Mouse (Mus musculus): ENCODE data around the gene Prelid1.

Prelid1 gene

DNA sequence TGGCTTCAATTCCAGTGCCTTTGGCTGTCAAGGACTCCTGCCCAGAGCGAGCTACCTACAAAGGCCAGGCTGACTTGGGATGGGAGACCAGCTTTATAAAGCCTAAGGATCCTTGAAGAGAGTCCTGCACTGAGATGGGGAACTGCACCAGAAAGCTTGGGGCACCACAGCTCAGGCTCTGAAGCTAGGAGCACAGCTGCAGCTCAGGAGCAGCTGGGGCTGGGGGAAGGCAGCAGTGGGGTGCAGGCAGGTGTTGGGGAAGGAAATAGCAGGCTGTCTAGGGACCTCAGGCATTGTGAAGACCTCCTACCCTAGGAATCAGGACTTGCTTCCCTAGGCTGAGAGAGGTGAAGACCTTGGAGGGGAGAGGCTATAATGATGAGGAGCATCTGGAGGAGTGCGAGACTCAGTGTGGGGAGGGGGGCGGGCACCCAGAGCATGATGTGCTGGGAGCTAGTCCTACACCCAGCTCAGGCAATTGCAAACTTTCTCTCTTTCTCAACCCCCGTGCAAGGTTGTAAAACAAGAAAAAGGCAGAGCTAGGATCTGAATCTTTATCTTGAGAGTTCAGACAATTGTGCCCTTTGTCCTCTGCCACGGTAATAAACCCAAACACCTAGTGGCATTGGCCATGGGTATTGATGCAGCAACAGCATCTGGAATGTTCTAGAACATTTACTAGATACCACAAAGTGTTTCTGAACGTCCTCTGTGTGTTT is 54.1 kb downstream of the Prelid1 start:
- intact Hi-C loops (cut with DNase I): no loop called here
